Mouse (Mus musculus) gonadal fat pad, adult 2 months (tissue): ENCODE measurements around the gene Sp6. TPM values are rescaled to one million over a fixed set of nuclear protein-coding genes. Genes with fewer than 3 reads are reported as not detected.

ENCODE experiments used
- DNase-seq: peaks from one replicate; pipeline ENCODE4 v3.0.0-alpha.2; 2012; ENCODE audit warnings: low read depth
- polyA plus RNA-seq: library from polyadenylated mRNA; depleted of rRNA; stranded (reverse); fragments of >200 nt; gene quantifications from 2 replicates; pipeline ENCODE4 v1.2.3, GENCODE M21; 2012; rRNA removed

Gene Sp6
- polyA plus RNA-seq, 1 experiment, result 1.5 TPM

- DNase-seq, result no peak
These were observed 50.2 kb downstream of the Sp6 start for GRCm38 (mm10) chr11:97063274-97063920.

- no peak for DNase-seq
These were observed 50.7 kb downstream of the Sp6 start for GRCm38 (mm10) chr11:97063921-97064295.

GRCm38 (mm10) chr11:97065538-97066295 lies 52.5 kb downstream of the Sp6 start:
- no peak for DNase-seq

GRCm38 (mm10) chr11:97066656-97067360 lies 53.6 kb downstream of the Sp6 start:
- no peak for DNase-seq

DNA sequence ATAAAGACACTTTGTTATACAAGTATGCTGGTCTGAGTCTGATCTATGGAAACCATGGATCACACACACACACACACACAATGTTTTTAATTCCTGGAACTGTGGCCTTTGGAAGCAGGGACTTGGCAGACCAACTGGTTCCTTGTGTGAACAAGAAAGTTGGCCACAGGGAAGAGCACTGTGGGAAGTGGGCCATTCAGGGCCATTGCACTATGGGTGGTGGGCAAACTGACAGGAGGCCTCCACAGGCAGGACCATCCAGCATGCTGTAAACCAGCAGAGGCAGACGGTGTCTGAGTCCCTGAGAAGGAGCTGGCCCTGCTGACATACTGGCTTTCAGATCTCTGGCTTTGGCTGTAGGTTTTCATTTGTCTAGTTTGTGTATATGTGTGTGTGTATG lies 56.1 kb downstream of the Sp6 start:
- no peak for DNase-seq

DNA sequence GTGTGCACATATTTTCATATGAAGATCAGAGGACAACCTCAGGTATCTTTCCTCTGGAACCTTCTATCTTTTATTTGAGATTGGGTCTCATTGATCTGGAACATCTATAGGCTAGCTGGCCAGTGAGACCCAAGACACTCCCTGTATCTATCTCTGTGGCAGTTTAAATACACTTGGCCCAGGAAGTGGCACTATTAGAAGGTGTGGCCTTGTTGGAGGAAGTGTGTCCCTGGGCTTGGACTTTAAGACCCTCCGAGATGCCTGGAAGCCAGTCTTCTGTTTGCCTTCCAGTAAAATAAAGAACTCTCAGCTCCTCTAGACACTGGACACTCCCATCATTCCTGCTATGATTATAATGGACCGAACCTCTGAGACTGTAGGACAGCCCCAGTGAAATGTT lies 56.6 kb downstream of the Sp6 start:
- no peak for DNase-seq

DNA sequence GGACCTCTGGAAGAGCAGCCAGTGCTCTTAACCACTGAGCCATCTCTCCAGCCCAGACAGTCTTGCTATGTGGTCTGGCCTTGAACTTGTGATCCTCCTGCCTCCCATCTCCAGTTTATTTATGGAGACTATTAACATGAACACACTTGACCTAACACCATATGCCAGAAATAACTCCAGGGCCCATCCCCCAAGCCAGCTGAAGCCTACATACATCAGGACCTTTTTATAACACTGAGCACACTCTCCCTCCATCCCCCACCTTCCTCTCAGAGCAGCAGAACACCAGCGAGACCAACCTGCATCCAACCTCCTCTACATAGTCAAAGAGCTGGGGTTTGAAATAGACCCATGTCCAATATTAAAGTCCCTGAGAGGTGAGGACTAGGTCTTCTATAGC lies 57.9 kb downstream of the Sp6 start:
- no peak for DNase-seq

DNA sequence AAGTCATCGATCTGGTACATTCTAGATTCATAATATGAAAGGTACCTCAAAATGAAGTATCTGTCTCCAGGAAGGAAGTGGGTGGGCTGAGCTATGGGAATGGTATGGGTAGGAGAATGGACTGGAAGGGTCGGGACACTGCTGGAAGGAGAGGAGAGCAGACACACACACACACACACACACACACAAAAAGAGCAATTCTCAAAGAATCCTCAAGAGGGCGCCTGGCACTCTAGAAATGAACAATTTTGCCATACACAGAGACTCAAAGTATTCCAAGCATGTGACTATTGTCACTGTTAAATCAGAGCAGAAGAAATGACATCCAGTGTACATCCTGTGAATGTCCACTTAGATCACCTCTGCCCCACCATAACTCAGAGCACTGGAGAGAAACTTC lies 59.3 kb downstream of the Sp6 start:
- no peak for DNase-seq

- no peak for DNase-seq
These were observed 61.0 kb downstream of the Sp6 start for GRCm38 (mm10) chr11:97074235-97074634.

Other genes starting within 250 kb of the Sp6 start
- gene Snx11, start 235.8 kb upstream of the Sp6 start, polyA plus RNA-seq, result 30.1 and 32.0 TPM in 2 replicates
- 11.7 and 17.4 TPM in 2 replicates for gene Cbx1, start 224.3 kb upstream of the Sp6 start, polyA plus RNA-seq
- gene Nfe2l1, start 183.4 kb upstream of the Sp6 start, polyA plus RNA-seq, result 249 and 296 TPM in 2 replicates
- 72.9 and 77.0 TPM in 2 replicates for gene Copz2, start 163.5 kb upstream of the Sp6 start, polyA plus RNA-seq
- gene Cdk5rap3, start 96.9 kb upstream of the Sp6 start, polyA plus RNA-seq, result 59.2 and 67.1 TPM in 2 replicates
- 19.5 and 20.2 TPM in 2 replicates for gene Prr15l, start 85.3 kb upstream of the Sp6 start, polyA plus RNA-seq
- 39.3 and 41.8 TPM in 2 replicates for gene Pnpo, start 69.4 kb upstream of the Sp6 start, polyA plus RNA-seq
- 11.6 and 19.8 TPM in 2 replicates for gene Sp2, start 30.4 kb upstream of the Sp6 start, polyA plus RNA-seq
- 19.6 and 21.0 TPM in 2 replicates for gene Scrn2, start 16.5 kb downstream of the Sp6 start, polyA plus RNA-seq
- 4.9 and 7.7 TPM in 2 replicates for gene Lrrc46, start 28.0 kb downstream of the Sp6 start, polyA plus RNA-seq
- gene Mrpl10, start 28.2 kb downstream of the Sp6 start, polyA plus RNA-seq, result 72.0 and 90.4 TPM in 2 replicates
- 30.5 and 35.6 TPM in 2 replicates for gene Osbpl7, start 37.2 kb downstream of the Sp6 start, polyA plus RNA-seq
- gene Tbx21, start 101.9 kb downstream of the Sp6 start, polyA plus RNA-seq, result 0.23 and 0.29 TPM in 2 replicates
- gene Tbkbp1, start 138.1 kb downstream of the Sp6 start, polyA plus RNA-seq, result 11.3 and 11.9 TPM in 2 replicates
- 40.4 and 42.5 TPM in 2 replicates for gene Kpnb1, start 174.5 kb downstream of the Sp6 start, polyA plus RNA-seq